28 mouse cellular contexts compared by ENCODE assay signal in the genomic region with DNA sequence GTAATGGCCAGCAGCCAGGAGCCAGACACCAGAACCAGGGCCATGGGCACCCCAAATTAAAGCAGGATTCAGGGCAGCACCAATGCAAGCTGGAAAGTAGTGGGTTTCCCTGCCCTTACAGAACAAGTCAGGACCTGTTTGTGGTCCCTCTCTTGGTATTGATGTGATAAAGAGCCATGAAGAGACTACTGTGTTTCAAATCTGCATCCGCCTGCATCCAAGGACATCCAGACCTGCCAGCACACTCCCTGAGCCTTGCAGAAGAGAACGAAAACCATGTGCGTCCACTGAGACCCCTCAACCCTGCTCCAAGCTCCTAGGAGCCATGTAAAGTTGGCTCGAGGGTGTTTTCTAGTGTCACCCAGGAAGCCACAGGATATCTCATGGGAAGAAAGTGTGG. TPM values are rescaled to one million over a fixed set of nuclear protein-coding genes. Genes with fewer than 3 reads are reported as not detected.
"Had no signal": no experiment of that assay in that cellular context is flagged by ENCODE, and none has a peak within 500 bp of the region (broad histone marks: within the 10 kb centered on the region; RNA-seq: fewer than 3 reads in every experiment).

No protein-coding gene starts in this region.

- H3K4me3 ChIP-seq: kidney, embryonic 15.5 days; liver, embryonic 12.5 days; liver, embryonic 15.5 days; lung, embryonic 15.5 days; megakaryocyte, embryonic 14.5 days; midbrain, embryonic 10.5 days; midbrain, embryonic 13.5 days had no signal

- DNase-seq: kidney, adult 11 months; kidney, adult 8-10 months; kidney, postnatal 14 days; kidney, postnatal 4 days; layer of hippocampus, postnatal 36 days; lung, adult 18-20 months; lung, postnatal 10 days; lung, postnatal 36 days; right cerebral cortex, adult 18-20 months; right cerebral cortex, postnatal 14 days; right cerebral cortex, postnatal 4 days; thymus, adult 2 months; thymus, postnatal 14 days; thymus, postnatal 4 days had no signal

- H3K9ac ChIP-seq: kidney, embryonic 15.5 days; liver, embryonic 12.5 days; liver, embryonic 15.5 days; lung, embryonic 15.5 days; midbrain, embryonic 13.5 days had no signal

- H3K4me1 ChIP-seq: kidney, embryonic 15.5 days; liver, embryonic 12.5 days; liver, embryonic 15.5 days; lung, embryonic 15.5 days; megakaryocyte, embryonic 14.5 days had no signal

- ATAC-seq: liver, embryonic 12.5 days; midbrain, embryonic 13.5 days; midbrain, embryonic 16.5 days had no signal

- H3K27me3 ChIP-seq: kidney, embryonic 15.5 days; liver, embryonic 12.5 days; liver, embryonic 15.5 days; lung, embryonic 15.5 days; midbrain, embryonic 13.5 days had no signal

- H3K4me2 ChIP-seq: kidney, embryonic 15.5 days; liver, embryonic 12.5 days; liver, embryonic 15.5 days; lung, embryonic 15.5 days; midbrain, embryonic 13.5 days had no signal

- H3K27ac ChIP-seq: kidney, embryonic 15.5 days; liver, embryonic 12.5 days; liver, embryonic 15.5 days; lung, embryonic 15.5 days; midbrain, embryonic 10.5 days; midbrain, embryonic 13.5 days; stomach, postnatal 0 days had no signal

- H3K36me3 ChIP-seq: kidney, embryonic 15.5 days; liver, embryonic 12.5 days; liver, embryonic 15.5 days; lung, embryonic 15.5 days; midbrain, embryonic 10.5 days; midbrain, embryonic 13.5 days had no signal

- H3K9me3 ChIP-seq: kidney, embryonic 15.5 days; liver, embryonic 12.5 days; liver, embryonic 15.5 days; lung, embryonic 15.5 days; midbrain, embryonic 10.5 days; midbrain, embryonic 13.5 days had no signal

RNA-seq across cellular contexts. Expression of a gene that starts 16.3 kb away (rescaled TPM):
- polyA plus RNA-seq: limb, embryonic 11.5 days; liver, embryonic 12.5 days; lung, embryonic 15.5 days; midbrain, embryonic 10.5 days; midbrain, embryonic 13.5 days; neural tube, embryonic 11.5 days; neural tube, embryonic 14.5 days; stomach, embryonic 14.5 days; stomach, postnatal 0 days had no signal

RNA-seq across cellular contexts. Expression of a gene that starts 20.8 kb away (rescaled TPM):
- polyA plus RNA-seq: limb, embryonic 11.5 days; limb, embryonic 14.5 days; liver, embryonic 15.5 days; midbrain, embryonic 10.5 days; midbrain, embryonic 13.5 days; neural tube, embryonic 11.5 days; neural tube, embryonic 14.5 days; stomach, embryonic 14.5 days; stomach, postnatal 0 days had no signal

RNA-seq across cellular contexts. Expression of a gene that starts 27.4 kb away (rescaled TPM):
- polyA plus RNA-seq: kidney, embryonic 15.5 days; limb, embryonic 11.5 days; limb, embryonic 14.5 days; liver, embryonic 12.5 days; liver, embryonic 15.5 days; lung, embryonic 15.5 days; midbrain, embryonic 10.5 days; neural tube, embryonic 11.5 days; neural tube, embryonic 14.5 days; stomach, embryonic 14.5 days had no signal

RNA-seq across cellular contexts. Expression of a gene that starts 27.4 kb away (rescaled TPM):
- polyA plus RNA-seq: kidney, embryonic 15.5 days; limb, embryonic 11.5 days; liver, embryonic 12.5 days; liver, embryonic 15.5 days; lung, embryonic 15.5 days; midbrain, embryonic 10.5 days; midbrain, embryonic 13.5 days; midbrain, embryonic 16.5 days; neural tube, embryonic 11.5 days; neural tube, embryonic 14.5 days; stomach, embryonic 14.5 days; stomach, postnatal 0 days had no signal
